ENCODE assay signal across 8 mouse cellular contexts in the genomic region with DNA sequence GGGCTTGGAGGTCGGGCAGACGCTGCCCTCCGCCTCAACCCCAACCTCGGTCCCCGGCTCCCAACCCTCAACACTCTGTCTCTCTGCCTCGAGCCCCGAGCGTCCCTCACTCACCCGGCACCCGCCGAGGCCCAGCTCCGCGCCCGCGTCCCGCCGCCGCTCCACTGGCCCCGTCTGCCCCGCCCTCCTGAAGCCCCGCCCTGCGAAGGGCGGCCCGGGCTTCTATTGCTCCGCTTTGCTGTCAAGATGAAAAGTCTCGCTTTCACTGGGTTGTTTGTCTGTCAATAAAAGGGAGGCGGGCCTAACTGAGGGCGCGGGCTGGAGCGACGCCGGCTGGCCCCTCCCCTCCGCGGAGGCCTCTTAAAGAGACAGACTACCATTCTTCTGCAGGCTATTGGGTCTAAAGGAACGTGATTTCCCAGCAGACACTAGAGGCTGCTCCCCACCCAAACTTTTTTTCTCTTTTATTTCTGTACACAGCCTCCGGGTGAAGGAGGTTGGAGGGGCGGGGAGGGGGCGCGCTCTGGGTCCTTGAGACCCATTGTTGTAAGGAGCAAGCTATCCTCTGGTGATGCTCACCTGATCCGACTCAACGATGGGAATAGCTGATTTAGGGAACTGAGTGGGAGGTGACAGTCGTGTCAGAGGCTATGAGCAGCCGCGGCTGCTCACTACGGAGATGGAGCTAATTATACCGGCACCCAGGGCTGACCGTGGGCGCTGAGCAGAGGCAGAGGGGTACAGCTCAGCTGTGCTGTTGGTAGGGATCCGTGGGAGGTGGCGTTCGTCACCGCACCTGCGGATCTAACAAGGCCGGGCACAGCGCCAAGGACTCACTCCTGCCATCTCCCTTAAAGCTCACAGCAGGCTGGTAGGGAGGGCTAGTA. TPM values are rescaled to one million over a fixed set of nuclear protein-coding genes. Genes with fewer than 3 reads are reported as not detected.
DNase-seq lines count a peak whose midpoint lies in the region; ATAC-seq lines count a peak whose summit lies in the region.

TSS of gene Elmo2 (minus strand) at position 176 of the 887 bp plus-strand sequence.

- 0 out of 2 replicates have a peak, but pooled peaks cover 3% of the 10 kb centered on the region for H3K9me3 ChIP-seq in intestine, embryonic 14.5 days (ENCODE audit: control insufficient read depth, low read length)

- peak within 1 kb of the TSS; percentile 59; the same call in 1 of the 2 replicates for H3K27ac ChIP-seq in intestine, embryonic 14.5 days (ENCODE audit: low read depth)

- no peaks in the 10 kb centered on the region for H3K27me3 ChIP-seq in intestine, embryonic 14.5 days (replicated peaks; ENCODE audit: control insufficient read depth, insufficient read depth, low read length)

- H3K4me1 ChIP-seq in intestine, embryonic 14.5 days (replicated peaks; ENCODE audit: control insufficient read depth, insufficient read depth, low read length): peaks cover 32% of the 10 kb centered on the region

- peak; percentile 94 to 95 for DNase-seq in adrenal gland, adult 18-20 months (ENCODE audit: low spot score in 2 of 2)
- peak; percentile 97 for DNase-seq in embryo, embryonic 11 days
- peak; percentile 97 for DNase-seq in gastrocnemius, postnatal 25 days
- DNase-seq in intestine, embryonic 14.5 days (ENCODE audit: low spot score): peak; percentile 98
- DNase-seq in left cerebral cortex, postnatal 14 days (ENCODE audit: low spot score in 2 of 2): peak; percentile 99
- peak; percentile 97 for DNase-seq in mesoderm, embryonic 11.5 days (ENCODE audit: low read depth, low spot score)
- DNase-seq in right cerebral cortex, postnatal 36 days (ENCODE audit: low spot score in 2 of 2): peak; percentile 97 to 98
- DNase-seq in yolk sac, embryonic 10.5 days (ENCODE audit: low spot score): peak; percentile 97

- peak; percentile 98 for ATAC-seq in intestine, embryonic 14.5 days (replicated peaks; ENCODE audit: low FRiP score, low TSS enrichment, low read depth)

- under 1% methylated on average over 52 of the region's 55 CpGs for WGBS in intestine, embryonic 14.5 days

- no peaks in the 10 kb centered on the region for H3K36me3 ChIP-seq in intestine, embryonic 14.5 days (ENCODE audit: control insufficient read depth, insufficient read depth, low read length)

- intact Hi-C loops in left cerebral cortex, postnatal 14 days (cut with DNase I): loop anchor here (5.0 kb wide), 1 partner anchor 39 kb away; the partner anchor contains the start of gene Slc35c2

- H3K4me3 ChIP-seq in intestine, embryonic 14.5 days (ENCODE audit: low read depth, low read length): peak within 1 kb of the TSS; percentile 94

- H3K9ac ChIP-seq in intestine, embryonic 14.5 days (ENCODE audit: low read length): peak within 1 kb of the TSS; percentile 86

- H3K4me2 ChIP-seq in intestine, embryonic 14.5 days (ENCODE audit: low read length): peak within 1 kb of the TSS; percentile 92

RNA-seq across cellular contexts. Expression of gene Elmo2, which starts in this region (rescaled TPM):
- total RNA-seq in adrenal gland, adult 18-20 months (2021): 10 to 100 TPM; 21.6 to 24.5 TPM
- total RNA-seq in gastrocnemius, postnatal 25 days (2021): 10 to 100 TPM; 12.7 to 13.4 TPM
- 66.3 and 75.7 TPM in 2 replicates for polyA plus RNA-seq in intestine, embryonic 14.5 days (2014; fragmentation: Nextera tagmentation; extraction: Ambion mirVana)
- total RNA-seq in left cerebral cortex, postnatal 14 days (2021): 100 to 1,000 TPM; 137 to 156 TPM

Comparison
In these comparisons a context has a peak if more than half of its experiments do, and no peak if none do; other contexts are left out.
1. Peak in every context shown above with its lines: DNase-seq, ATAC-seq, H3K4me3 ChIP-seq and H3K27ac ChIP-seq.
2. RNA of gene Elmo2 (total RNA-seq): 137 to 156 TPM in left cerebral cortex, postnatal 14 days; 21.6 to 24.5 TPM in adrenal gland, adult 18-20 months and 12.7 to 13.4 TPM in gastrocnemius, postnatal 25 days; every median in the first group is over 4 times any median in the second.